Mouse (Mus musculus) bone marrow macrophage, adult 2 months (primary cell): ENCODE measurements around the gene Slc25a27. TPM values are rescaled to one million over a fixed set of nuclear protein-coding genes. Genes with fewer than 3 reads are reported as not detected.

Experiments used
- H3K27ac ChIP-seq: 2 replicates; pipeline ENCODE4 v1.5.1; 2012; ENCODE audit warnings: low read depth, low read length; ENCODE audit not compliant: insufficient read depth
- H3K4me1 ChIP-seq: 2 replicates; pipeline ENCODE4 v1.6.1; 2012; ENCODE audit warnings: low read length; ENCODE audit not compliant: control insufficient read depth, insufficient read depth
- H3K4me3 ChIP-seq: 2 replicates; pipeline ENCODE4 v1.5.1; 2012; ENCODE audit warnings: mild to moderate bottlenecking, low read length, moderate library complexity; ENCODE audit not compliant: insufficient read depth
- CTCF ChIP-seq: IDR thresholded peaks from 2 replicates; pipeline ENCODE4 v1.5.1; 2012; ENCODE audit warnings: low read depth, mild to moderate bottlenecking, low read length, moderate library complexity
- POLR2A ChIP-seq: IDR thresholded peaks from 2 replicates; pipeline ENCODE4 v1.6.1; 2012; ENCODE audit warnings: mild to moderate bottlenecking, low read depth, low read length, borderline replicate concordance
- polyA plus RNA-seq: library from polyadenylated mRNA; stranded (reverse); fragments of >200 nt; gene quantifications from 2 replicates; pipeline ENCODE4 v1.2.4, GENCODE M21; 2012; ENCODE audit not compliant: missing spikeins, insufficient read depth, insufficient read length

The Slc25a27 gene
- polyA plus RNA-seq, 1 experiment, result 6.6 TPM

DNA sequence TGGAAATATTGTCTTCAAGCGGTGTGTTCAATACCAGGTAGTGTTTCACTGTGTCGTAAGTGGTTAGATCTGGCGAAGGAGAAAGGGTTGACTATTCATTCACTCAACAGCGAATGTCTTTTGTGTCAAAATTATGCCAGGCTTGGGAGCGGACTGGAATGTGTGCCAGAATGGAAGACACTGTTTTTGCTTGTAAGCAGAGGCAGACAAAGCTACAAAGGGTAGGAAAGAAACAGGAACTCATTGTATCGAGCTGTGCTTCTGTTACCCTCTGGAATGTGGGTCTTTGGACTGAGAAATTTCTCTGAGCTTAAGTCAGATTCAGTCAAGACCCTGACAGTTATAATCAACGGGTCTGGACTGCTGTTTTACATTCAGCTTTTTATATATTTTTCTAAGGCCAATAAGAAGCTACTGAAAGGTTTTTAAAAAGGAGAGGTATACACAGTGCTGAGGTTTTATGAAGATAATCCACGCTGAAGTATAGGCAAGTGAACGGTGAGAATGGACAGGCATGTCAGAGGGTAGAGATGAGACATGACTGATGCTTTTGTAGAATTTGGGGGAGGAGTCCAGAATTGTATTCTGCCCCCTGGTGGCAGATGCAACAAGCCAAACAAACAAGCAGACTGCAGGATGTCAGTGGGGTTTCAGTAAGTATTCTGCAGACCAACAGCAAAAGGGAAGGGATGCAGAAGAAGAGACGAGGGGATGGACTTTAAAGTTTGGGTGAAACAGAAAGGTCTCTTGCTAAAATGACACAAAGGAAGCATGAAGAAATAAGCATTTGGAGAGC is 17.2 kb downstream of the Slc25a27 start:
- TF ChIP-seq POLR2A, result no peak
- no peak for TF ChIP-seq CTCF

DNA sequence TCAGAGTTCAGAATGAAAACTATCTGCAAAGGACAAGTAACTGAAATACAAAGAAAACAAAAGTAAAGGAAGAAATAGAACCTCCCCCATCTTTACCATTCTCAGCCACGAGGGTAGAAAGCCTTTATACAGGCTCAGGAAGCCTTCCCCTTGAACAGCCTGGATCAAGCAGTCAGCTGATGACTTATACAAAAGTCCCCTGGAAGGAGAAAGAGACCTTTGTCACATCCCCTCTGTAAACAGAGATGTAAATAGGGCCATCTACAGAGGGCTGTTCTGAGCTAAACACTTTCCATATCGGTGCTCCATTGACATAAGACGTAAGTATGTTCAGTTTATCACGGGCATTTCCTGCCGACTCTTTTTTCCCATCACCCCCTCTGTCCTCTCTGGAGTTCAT is 20.1 kb downstream of the Slc25a27 start:
- H3K4me3 ChIP-seq, result no peak overlapping the region
- TF ChIP-seq CTCF (no peak), POLR2A (no peak)
- no peak overlapping the region for H3K27ac ChIP-seq
- H3K4me1 ChIP-seq, result no peaks in the 10 kb centered on the region

More for the DNA sequence above, 17.2 kb downstream of the Slc25a27 start:
- Histone ChIP-seq H3K4me1 (no peaks in the 10 kb centered on the region), H3K4me3 (no peak overlapping the region), H3K27ac (no peak overlapping the region)

DNA sequence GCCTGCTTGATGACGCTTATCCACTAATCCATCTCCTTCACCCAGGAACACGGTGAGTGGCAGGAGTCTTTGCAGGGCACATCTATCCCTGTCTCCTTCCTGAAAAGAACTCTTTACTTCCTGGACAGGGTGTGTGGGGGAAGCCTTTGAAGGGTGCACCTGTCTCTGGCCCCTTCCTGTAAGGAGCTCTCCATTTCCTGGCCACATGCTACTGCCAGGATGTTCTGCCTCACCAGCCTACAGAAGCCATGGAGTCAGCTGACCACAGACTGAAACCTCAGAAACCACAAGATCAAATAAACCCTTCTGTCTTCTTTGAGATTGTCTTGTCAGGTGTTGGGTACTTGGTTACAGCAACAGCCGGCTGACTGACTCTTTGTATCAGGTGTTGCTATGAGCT is 21.9 kb downstream of the Slc25a27 start:
- H3K4me1 ChIP-seq, result no peaks in the 10 kb centered on the region
- no peak overlapping the region for H3K27ac ChIP-seq
- no peak overlapping the region for H3K4me3 ChIP-seq
- TF ChIP-seq POLR2A, result no peak
- TF ChIP-seq CTCF, result no peak

DNA sequence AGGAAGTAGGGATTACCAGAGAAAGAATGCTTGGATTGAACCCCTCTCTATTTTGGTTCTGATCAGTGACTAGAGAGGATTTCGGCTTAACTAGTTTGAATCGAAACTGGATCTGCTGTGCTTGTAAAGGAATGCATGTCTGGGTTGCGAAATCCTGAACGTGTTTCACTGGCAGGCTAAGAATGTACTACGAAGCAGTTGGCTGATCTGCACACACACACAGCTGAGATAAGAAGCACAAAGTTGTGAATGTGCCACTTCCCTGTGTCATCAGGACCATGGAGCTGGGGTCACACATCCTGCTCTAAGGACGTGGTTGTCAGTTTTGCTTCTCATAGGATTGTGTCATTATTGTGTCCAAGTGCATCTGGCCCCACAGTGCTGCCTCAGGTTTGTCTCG is 22.6 kb downstream of the Slc25a27 start:
- no peaks in the 10 kb centered on the region for H3K4me1 ChIP-seq
- no peak overlapping the region for H3K4me3 ChIP-seq
- H3K27ac ChIP-seq, result no peak overlapping the region
- TF ChIP-seq CTCF (no peak), POLR2A (no peak)

DNA sequence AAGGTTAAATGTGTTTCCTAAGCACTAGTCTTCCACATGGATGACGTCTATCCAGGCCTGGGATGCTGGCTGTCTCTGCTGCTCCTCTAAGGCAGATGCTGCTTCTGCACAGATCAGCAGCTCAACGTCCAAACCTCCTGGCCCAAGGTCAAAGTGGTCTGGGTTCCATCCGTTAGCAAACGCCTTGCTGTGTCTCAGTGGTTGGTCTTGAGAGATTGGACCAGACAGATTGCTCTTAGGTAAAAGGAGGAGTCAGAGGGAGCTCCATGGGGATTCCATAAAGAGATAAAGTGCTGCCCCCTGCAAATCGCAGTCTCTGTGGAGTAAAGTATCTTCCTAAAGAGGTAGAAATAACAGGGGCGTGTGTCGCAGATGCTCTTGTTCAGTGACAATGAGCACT is 23.8 kb downstream of the Slc25a27 start:
- TF ChIP-seq POLR2A (no peak), CTCF (no peak)
- Histone ChIP-seq H3K4me3 (no peak overlapping the region), H3K4me1 (no peaks in the 10 kb centered on the region), H3K27ac (no peak overlapping the region)

DNA sequence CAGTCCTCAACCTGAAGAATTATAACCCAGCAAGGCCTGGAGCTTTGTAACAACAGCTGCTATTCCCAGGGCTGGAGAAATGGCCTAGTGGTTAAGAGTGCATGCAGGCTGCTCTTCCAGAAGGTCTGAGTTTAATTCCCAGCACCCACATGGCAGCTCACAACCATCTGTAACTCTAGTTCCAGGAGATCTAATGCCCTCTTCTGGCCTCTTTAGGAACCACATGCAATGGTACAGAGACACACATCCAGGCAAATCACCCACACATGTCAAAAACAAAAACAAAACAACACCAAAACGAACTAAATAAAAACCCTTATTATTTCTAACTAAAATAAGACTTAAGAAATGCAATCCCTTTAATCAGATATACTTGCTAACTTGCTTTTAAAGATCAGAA is 26.2 kb downstream of the Slc25a27 start:
- H3K4me1 ChIP-seq, result no peaks in the 10 kb centered on the region
- H3K27ac ChIP-seq, result no peak overlapping the region
- TF ChIP-seq CTCF (no peak), POLR2A (no peak)
- no peak overlapping the region for H3K4me3 ChIP-seq

DNA sequence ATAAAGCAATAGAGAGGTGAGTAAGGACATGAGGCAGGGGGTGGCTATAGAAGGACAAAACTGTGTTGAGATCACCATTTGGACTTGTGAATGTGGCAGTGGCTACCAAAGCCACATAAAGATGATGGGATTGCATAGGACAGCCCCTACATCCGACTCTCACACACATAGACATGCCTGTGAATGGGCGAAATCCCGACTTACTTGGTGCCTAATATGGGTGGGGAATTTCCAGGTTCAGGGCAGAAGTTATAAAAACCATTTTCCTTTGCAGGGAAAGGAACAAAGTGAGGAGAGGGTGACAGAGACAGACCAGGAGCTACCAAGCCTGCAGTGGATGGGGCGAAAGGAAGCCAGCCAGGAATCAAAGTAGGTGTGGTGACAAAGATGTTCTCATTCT is 29.9 kb downstream of the Slc25a27 start:
- Histone ChIP-seq H3K4me1 (no peaks in the 10 kb centered on the region), H3K4me3 (no peak overlapping the region), H3K27ac (no peak overlapping the region)
- TF ChIP-seq CTCF (no peak), POLR2A (no peak)

DNA sequence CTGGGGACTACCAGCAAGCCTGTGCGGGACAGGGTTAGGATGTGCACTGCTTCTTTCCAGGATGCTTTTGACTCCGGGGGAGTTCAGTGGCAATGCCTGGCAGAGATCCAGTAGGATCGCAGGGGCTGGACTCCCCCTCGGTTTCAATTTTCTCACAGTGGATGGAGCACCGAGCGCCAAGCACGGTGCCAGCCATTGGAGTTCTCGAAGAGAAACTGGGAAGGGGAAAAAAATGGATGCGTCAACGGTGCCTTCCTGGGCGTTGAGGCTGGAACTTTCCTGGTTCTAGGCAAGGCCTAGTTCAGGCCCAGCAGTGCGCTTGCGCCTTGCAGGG is 36.6 kb downstream of the Slc25a27 start:
- Histone ChIP-seq H3K4me1 (no peaks in the 10 kb centered on the region), H3K27ac (no peak overlapping the region), H3K4me3 (no peak overlapping the region)
- TF ChIP-seq CTCF, result no peak
- TF ChIP-seq POLR2A, result no peak

DNA sequence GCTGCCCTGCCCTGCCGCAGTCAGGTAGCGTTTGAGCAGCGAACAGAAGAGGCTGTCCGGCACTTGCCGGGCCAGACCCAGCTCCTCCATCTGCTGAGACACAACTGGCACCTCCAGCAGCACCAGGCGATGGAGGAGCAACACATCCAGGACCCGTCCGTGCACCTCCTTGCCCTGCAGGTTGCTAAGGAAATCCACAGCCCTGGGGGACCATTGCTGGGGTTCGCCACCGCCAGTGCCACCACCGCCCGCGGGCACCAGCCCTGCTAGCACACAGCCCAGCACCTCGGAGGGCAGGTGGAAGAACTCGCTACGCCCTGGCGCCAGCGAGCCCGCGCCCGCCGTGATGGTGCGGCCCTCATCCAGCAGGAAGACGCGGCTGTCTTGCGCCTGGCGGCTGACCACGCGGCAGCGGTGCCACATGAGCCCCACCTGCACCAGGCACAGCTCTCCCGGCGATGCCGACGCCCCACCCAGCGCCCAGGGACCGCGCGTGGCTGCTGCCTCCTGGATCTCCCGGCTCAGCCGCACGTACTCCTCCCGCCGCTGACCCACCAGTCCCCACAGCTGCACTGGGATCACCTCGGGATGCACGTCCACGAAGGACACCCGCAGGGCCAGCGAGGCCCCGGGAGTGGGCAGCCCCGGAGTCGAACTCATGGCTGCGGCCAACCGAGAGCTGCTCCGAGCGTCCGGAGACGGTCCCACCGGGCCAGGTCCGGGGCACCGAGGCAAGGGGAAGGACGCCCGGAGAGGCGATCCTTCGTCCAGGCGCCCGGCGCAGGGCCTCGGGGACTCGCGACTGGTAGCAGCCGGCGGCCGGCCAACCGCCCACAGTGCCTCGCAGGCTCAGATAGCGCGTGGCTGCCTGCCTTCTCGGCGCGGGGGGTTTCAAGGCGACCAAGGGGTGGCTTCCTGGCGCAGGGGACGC is 37.3 kb downstream of the Slc25a27 start, which contains the start of gene Tdrd6:
Tdrd6 (minus strand) TSS at position 804 of the 931 bp plus-strand sequence.
- Histone ChIP-seq H3K4me1 (no peaks in the 10 kb centered on the region), H3K4me3 (no peak within 1 kb of the TSS), H3K27ac (no peak within 1 kb of the TSS)
- TF ChIP-seq CTCF, result no peak
- TF ChIP-seq POLR2A, result no peak

DNA sequence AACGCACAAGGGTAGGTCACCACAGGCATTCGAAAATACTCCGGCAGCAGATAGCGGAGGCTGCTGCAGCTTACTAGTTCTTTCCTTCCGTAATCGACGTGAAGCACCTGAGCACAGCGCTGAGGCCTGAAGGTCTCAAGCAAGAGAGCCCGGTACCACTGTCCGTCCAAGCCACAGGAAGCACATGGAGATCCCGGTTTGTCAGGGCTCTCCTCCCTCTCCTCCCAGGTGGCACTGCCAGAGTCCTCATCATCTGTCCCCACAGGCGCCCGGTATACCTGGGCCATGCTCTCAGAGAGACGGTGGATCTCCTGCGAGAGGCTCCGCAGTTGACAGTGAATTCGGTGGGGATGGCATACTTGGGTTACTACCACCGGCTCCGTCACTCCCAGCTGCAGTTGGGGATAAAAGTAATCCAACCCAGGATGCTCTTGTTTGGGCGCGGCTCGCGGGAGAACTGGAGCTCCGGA is 38.0 kb downstream of the Slc25a27 start:
- no peak overlapping the region for H3K4me3 ChIP-seq
- H3K27ac ChIP-seq, result no peak overlapping the region
- no peaks in the 10 kb centered on the region for H3K4me1 ChIP-seq
- TF ChIP-seq POLR2A (no peak), CTCF (no peak)
